Mouse (Mus musculus) hematopoietic stem cell, adult 5-6 weeks (primary cell): ENCODE measurements at regions not wholly inside any gene's neighbourhood (a gene's known extent, or its start where the extent isn't known, plus 50 kb on each side); places are given as distances from the start of the nearest gene placed in this dataset.

Experiments used
- ATAC-seq, 2 experiments: fragments of 125-278 bp in 1 of 2; replicated peaks in 1 of 2; 2 replicates each; pipeline ENCODE4 v1.8.0; 2016 to 2017; ENCODE audit warnings: inconsistent platforms in 2 of 2, mild to moderate bottlenecking in 2 of 2, moderate number of reproducible peaks in 2 of 2, low read depth in 1 of 2, moderate TSS enrichment in 1 of 2; ENCODE audit not compliant: low FRiP score in 2 of 2, poor library complexity in 2 of 2, severe bottlenecking in 2 of 2, insufficient read depth in 1 of 2, low TSS enrichment in 1 of 2

DNA sequence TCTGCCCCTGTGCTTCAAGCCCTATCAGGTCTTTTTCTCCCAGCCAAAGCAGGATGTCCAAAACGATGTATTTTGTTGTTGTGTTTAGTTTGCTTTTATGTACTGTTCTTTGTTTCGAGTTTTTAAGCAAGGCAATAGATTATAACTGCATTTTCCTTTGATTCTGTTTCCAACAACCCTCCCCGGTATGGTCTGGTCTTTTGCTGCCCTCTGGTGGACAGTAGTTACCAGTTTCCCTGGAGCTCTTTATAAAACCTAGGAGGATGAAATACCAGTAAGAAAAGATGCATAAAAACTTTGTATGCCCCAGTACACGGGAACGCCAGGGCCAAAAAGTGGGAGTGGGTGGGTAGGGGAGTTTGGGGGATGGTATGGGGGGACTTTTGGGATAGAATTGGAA lies 73.9 kb upstream of the Itm2a start:
- peak in 1 of 2 experiments; percentile 45; a peak in 1 of 4 replicates for ATAC-seq

- no peak for ATAC-seq
Measured at GRCm38 (mm10) chrX:107469242-107469641, 66.1 kb upstream of the Itm2a start.
